Mouse (Mus musculus) mesoderm, embryonic 11.5 days (tissue): ENCODE measurements at regions not wholly inside any gene's neighbourhood (a gene's known extent, or its start where the extent isn't known, plus 50 kb on each side); places are given as distances from the start of the nearest gene placed in this dataset.

Source experiments
- DNase-seq: peaks from one replicate; pipeline ENCODE4 v3.0.0-alpha.2; 2012; ENCODE audit warnings: low read depth, low spot score

DNA sequence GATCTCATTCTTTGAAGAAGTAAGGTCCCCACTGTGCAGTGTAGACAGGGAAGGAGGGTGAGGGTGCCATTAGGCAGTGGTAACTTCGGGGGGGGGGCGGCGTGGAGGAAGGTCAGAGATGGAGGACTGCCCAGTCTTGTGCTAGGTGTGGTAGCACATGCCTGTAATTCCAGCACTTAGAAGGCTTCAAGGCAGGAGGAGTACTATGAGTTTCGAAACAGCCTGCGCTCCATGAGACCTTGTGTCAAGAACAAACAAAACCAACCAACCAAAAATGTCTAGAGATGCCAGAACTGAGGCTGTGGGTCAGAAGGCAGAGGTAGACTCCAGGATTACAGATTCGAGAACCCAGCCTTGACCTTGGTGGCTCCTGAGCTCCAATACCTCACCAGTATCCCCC lies 130.8 kb downstream of the Pja1 start:
- no peak for DNase-seq

DNA sequence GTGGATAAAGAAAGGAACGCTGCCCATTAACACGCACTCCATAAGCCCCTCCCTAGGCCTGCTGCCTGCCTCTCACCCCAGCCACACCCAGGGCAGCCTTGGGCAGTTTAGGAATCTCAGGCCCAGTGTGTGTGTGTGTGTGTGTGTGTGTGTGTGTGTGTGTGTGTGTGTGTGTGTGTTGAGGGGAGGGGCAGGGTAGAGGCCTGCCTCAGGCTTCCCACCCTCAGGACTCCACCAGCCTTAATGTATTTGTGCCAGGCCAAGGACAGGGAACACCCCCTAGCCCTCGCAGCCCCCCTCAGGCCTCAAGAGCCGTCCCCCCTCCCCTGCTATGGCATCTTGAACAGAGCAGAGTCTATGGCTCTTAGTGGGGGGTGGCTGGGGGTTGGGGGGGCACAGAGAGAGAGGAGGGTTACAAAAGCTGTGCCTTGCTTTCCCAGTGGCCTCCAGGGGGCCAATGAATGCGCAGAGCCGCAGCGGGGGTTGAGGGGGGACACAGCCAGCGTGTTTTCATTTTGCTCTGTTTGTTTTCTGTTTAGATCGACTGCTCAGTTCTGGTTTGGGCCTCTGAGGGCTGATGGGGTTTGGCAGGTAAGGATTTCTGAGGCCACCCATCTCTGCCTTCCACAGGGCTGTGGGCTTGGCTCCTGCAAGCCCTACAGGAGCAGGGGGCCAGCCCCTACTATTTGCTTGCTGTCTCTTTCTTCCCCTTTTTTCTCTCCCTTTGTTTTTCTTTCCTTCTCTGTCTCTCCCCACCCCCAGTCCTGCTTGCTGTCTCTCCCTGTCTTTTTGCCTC lies 131.8 kb downstream of the Pja1 start:
- DNase-seq, result no peak

- DNase-seq, result peak; percentile 60
These were observed 134.2 kb downstream of the Pja1 start for GRCm38 (mm10) chrX:99336616-99337553.

DNA sequence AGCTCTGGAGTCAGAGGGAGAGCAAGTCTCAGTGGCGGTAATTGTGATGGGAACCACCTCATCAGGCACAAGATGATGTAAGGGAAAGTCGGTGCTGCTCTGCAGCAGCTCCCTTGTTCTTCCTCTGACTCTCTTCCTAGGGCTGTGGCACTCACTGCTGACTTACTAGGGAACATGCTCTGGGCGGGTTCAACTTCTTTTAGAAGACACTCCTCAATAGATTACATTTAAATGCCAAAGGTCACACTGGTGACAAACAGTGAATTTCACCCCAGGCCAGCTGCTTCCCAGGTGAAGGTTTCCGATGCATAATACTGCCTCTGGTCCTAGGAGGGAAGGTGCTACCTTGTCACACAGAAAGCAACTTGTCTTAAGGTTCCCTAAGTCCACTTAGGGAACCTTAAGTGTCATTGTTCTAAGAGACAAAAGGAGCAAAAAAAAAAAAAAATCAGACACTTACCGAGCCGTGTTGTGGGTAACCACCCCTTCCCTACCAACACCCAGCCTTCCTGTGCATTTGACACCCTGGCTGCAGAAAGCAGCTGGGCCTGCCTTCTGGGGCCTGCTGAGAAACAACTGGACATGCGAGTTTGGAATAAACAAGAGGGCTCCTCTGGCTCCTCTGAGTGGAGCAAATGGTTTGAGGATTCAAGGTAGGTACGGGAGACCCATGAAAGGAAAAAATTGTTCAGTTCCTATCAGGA lies 135.0 kb downstream of the Pja1 start:
- DNase-seq, result no peak

- no peak for DNase-seq
These were observed 138.7 kb downstream of the Pja1 start for GRCm38 (mm10) chrX:99332457-99332770.

- peak; percentile 29 for DNase-seq
These were observed 139.2 kb downstream of the Pja1 start for GRCm38 (mm10) chrX:99331764-99332456.

- no peak for DNase-seq
These were observed 140.7 kb downstream of the Pja1 start for GRCm38 (mm10) chrX:99330386-99330785.

DNA sequence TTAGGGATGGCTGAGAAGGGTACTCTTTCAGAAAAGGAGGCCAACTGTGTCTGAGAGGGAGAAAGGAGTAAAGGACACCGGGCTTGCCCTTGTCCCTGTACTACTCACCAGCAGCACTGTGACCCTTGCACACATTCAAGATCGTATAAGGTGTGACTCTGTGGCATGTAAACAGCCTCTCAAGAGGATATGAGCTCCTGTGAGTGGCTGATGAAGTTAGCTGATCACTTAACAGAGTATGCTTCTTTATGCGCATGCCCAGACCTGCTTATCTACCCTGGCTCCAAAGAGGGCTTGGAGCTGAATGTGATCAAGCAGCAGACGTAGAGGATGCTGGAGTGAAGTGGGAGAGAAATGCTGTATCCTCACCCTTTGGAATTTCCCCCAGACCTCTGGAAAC lies 142.5 kb downstream of the Pja1 start:
- DNase-seq, result no peak

GRCm38 (mm10) chrX:99326167-99326566 lies 144.9 kb downstream of the Pja1 start:
- DNase-seq, result no peak

GRCm38 (mm10) chrX:99325460-99325859 lies 145.6 kb downstream of the Pja1 start:
- DNase-seq, result no peak

- DNase-seq, result no peak
These were observed 146.4 kb downstream of the Pja1 start for GRCm38 (mm10) chrX:99324546-99325170.

DNA sequence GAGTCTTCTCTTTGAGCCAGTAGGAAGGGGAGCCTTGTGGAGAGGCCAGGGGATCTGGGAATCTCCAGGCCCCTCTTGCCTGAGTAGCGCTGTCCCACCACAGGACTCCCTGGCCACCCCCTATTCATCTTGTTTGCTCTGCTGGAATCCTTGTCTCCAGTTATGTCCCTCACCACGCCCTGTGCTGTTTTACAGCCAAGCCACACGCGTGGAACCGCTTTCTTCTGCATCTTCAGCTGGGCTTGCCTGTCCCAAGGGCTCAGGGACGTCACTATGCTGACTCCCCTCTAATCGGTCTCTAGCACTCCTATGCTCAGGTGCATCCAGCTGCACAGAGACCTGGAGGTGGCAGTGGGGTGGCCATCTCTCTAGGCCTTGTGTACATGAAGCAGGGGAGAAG lies 151.3 kb downstream of the Pja1 start:
- no peak for DNase-seq

GRCm38 (mm10) chrX:99319163-99319562 lies 151.9 kb downstream of the Pja1 start:
- DNase-seq, result no peak

GRCm38 (mm10) chrX:99318141-99318540 lies 152.9 kb downstream of the Pja1 start:
- no peak for DNase-seq

DNA sequence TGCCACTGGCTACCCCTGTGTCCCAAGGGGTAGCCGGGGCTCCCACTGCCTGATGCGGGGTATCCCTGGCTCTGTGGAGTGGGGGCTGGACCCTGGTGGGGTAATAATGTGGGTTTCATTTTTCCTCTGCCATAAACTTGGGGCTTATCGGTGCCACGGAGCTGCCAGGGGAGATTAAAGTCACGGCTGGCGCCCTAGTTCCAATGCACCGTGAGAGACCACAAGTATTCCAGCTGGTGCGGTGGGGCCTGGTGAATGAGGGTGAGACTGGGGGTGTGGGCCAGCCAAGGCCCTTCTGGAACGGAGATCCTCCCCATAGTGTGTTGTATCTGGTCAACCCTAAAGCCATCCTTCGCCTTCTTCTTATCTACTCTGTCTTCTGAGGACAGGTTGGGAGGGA lies 153.3 kb downstream of the Pja1 start:
- no peak for DNase-seq

DNA sequence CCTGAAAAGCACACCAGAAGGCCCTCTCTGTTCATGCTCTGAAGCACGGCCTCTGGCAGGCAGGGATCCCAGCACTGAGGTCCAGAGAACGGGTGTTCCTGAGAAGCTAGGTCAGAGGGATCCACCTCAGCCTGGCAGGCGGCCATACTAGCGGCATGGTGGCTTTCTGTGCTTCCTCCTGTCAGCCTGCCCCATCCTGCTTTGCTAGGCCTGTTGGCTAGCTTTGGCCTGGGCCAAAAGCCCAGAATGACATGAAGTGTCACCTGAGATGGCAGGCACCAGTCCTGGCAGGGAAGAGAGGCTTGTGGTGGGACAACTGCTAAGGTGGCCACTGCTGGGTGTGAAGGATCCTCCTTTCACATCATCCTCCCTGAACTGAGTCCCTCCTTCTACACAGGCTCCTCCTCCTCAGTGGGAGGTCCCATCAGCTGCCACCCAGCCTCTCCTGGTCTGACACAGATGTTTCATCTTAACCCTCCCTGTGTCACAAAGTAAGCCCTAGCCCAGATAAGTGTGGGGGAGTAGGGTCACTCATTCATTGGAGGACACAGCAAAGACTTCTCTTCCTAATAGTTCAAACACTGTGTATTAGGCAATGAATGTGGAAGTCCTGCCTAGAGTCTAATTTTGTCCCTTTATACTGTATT lies 154.5 kb downstream of the Pja1 start:
- no peak for DNase-seq

- DNase-seq, result no peak
These were observed 163.2 kb downstream of the Efnb1 start for GRCm38 (mm10) chrX:99299110-99299509.

- DNase-seq, result no peak
These were observed 158.8 kb downstream of the Efnb1 start for GRCm38 (mm10) chrX:99294726-99295125.

DNA sequence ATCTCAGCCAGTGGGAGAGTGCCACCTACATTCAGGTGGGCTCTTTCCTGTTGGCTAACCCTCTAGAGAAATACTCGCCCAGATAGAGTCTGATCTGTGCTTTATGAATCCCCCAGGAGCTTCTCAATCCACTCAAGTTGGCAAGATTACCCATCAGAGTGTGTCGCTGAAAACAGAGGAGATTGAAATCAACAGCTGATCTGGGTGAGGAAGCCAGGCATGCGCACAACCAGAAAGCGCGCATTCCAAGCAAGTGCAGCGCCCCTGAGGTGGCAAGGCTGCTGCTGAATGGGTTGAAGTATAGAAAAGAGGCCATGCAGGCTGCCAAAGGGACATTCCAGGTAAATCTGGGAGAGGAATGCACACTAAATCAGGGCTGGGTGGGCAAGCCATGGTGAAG lies 158.0 kb downstream of the Efnb1 start:
- DNase-seq, result no peak

DNA sequence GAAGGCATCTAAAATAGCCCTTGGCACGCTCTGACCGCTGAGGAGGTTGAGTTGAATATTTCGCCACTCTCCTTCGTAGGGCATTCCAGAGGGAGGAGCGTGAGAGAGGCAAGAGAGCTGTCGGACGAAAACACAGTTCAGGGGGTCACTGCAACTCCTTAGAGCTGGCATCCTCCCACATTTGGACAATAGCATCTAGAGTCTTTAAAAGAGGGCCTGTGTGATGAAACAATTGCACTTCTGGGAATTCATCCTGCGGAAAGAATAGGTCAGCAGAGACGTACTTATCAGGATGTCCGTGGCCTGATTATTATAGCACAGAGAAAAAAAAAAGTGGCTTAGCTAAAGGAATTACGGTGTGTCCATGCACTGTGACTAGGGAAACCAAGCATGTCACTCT lies 156.8 kb downstream of the Efnb1 start:
- no peak for DNase-seq

DNA sequence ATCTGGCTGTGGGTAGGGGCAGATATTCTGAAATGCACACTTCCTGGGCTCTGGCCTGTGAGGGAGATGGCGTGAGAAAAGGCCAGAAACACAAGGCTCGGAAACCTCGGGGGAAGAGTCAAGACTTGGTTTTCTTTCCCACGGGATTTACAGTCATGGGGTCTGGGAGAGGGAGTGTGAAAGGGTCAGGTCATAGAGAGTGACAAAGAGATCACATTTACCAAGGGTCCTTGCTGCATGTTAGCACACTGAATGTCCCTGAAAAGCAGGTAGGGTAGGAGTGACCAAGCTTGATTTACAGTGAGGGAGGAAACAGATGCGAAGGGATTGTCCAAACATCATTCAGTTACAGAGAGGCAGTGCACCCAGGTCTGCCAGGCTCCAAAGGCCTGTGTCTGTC lies 156.0 kb downstream of the Efnb1 start:
- no peak for DNase-seq
